Mouse (Mus musculus): Measurements from ENCODE around the gene Caly.

DNA sequence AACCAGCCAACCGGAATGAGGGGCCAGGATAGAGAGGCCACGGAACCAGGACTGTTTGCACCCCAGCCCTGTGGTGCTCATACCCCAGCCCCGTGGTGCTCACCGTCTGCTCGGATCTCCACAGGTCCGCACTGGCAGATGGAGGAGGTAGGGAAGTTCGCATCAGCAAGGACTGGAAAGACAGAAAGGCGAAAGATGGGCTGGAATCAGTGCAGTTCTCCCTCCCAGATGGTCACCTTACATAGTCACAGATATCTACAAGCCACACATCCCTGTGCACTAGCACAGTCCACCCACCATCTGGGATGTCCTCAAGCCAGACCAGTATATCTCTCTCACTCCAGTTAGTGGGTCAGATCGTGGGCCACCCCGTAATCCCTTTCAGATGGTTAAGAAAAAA, 19.1 kb upstream of the Caly start:
- TF ChIP-seq EP300 (IDR thresholded peaks at IDR 0.05; ENCODE audit: low read depth) (no peak), CTCF (IDR thresholded peaks at IDR 0.05; ENCODE audit: low read depth) (no peak)

All from heart, postnatal 0 days (tissue).